Mouse (Mus musculus) heart, embryonic 15.5 days (tissue): ENCODE measurements around the gene Fam160b1. TPM values are rescaled to one million over a fixed set of nuclear protein-coding genes. Genes with fewer than 3 reads are reported as not detected.

Experiments
- ATAC-seq: fragments of 200-750 bp; cut with Nextera tagmentation; replicated peaks from 2 replicates; pipeline ENCODE4 v1.8.0; 2017; ENCODE audit warnings: low read depth, moderate TSS enrichment; ENCODE audit not compliant: insufficient number of reproducible peaks, insufficient read depth, low FRiP score
- H3K27ac ChIP-seq: fragments of 300-500 bp; sonication (generic); 2 replicates; pipeline ENCODE4 v1.5.1; 2015; ENCODE audit warnings: mild to moderate bottlenecking, inconsistent platforms
- H3K27me3 ChIP-seq: fragments of 300-500 bp; sonication (generic); 2 replicates; pipeline ENCODE4 v1.6.1; 2015; ENCODE audit warnings: inconsistent platforms
- H3K36me3 ChIP-seq: fragments of 300-500 bp; sonication (generic); 2 replicates; pipeline ENCODE4 v1.6.1; 2015; ENCODE audit warnings: mild to moderate bottlenecking, inconsistent platforms
- H3K4me1 ChIP-seq: fragments of 300-500 bp; sonication (generic); replicated peaks from 2 replicates; pipeline ENCODE4 v1.6.1; 2015; ENCODE audit warnings: inconsistent platforms
- H3K4me2 ChIP-seq: fragments of 300-500 bp; sonication (generic); 2 replicates; pipeline ENCODE4 v1.6.1; 2015; ENCODE audit warnings: inconsistent platforms, mild to moderate bottlenecking, moderate library complexity
- H3K4me3 ChIP-seq: fragments of 300-500 bp; sonication (generic); 2 replicates; pipeline ENCODE4 v1.5.1; 2015; ENCODE audit warnings: mild to moderate bottlenecking, inconsistent platforms
- H3K9ac ChIP-seq: fragments of 300-500 bp; sonication (generic); 2 replicates; pipeline ENCODE4 v1.6.1; 2015; ENCODE audit warnings: mild to moderate bottlenecking, inconsistent platforms
- H3K9me3 ChIP-seq: fragments of 300-500 bp; sonication (generic); replicated peaks from 2 replicates; pipeline ENCODE4 v1.6.1; 2016; ENCODE audit warnings: inconsistent platforms
- WGBS: fragments of 180-500 bp; shearing (Covaris S2); methylation state at CpG from one replicate; pipeline ENCODE4 v1.1.7; 2015; ENCODE audit warnings: mixed read lengths; 5-methylcytosine and 5-hydroxymethylcytosine counted together
- polyA plus RNA-seq: library from polyadenylated mRNA; unstranded; fragments of >200 nt; fragmentation: Nextera tagmentation; extraction: Ambion mirVana; gene quantifications from 2 replicates; pipeline ENCODE4 v1.2.1, GENCODE M21; 2015

The Fam160b1 gene
- polyA plus RNA-seq, 1 experiment from 2014 or later = 9.4 TPM

GRCm38 (mm10) chr19:57344678-57345077, 15.8 kb upstream of the Fam160b1 start:
- no peak for ATAC-seq
- Histone ChIP-seq H3K9me3 (no peaks in the 10 kb centered on the region), H3K4me2 (no peak overlapping the region), H3K27ac (no peak overlapping the region), H3K4me1 (peaks cover 2% of the 10 kb centered on the region; the same call in 1 of the 2 replicates), H3K27me3 (no peaks in the 10 kb centered on the region), H3K9ac (no peak overlapping the region), H3K36me3 (no peaks in the 10 kb centered on the region), H3K4me3 (no peak overlapping the region)
- 56% methylated on average over 1 of the region's 1 CpGs for WGBS

- no peak overlapping the region for H3K4me2 ChIP-seq
- no peak for ATAC-seq
- no peak overlapping the region for H3K27ac ChIP-seq
- H3K4me3 ChIP-seq = no peak overlapping the region
- H3K36me3 ChIP-seq = no peaks in the 10 kb centered on the region
- no peaks in the 10 kb centered on the region for H3K27me3 ChIP-seq
- no peaks in the 10 kb centered on the region for H3K9me3 ChIP-seq
- no peaks in the 10 kb centered on the region for H3K4me1 ChIP-seq
- no peak overlapping the region for H3K9ac ChIP-seq
Measured at GRCm38 (mm10) chr19:57349096-57349495, 11.4 kb upstream of the Fam160b1 start.

- Histone ChIP-seq H3K9ac (no peak overlapping the region), H3K36me3 (no peaks in the 10 kb centered on the region), H3K27me3 (no peaks in the 10 kb centered on the region), H3K4me2 (no peak overlapping the region), H3K4me1 (peaks cover 19% of the 10 kb centered on the region), H3K9me3 (no peaks in the 10 kb centered on the region), H3K27ac (no peak overlapping the region), H3K4me3 (no peak overlapping the region)
- WGBS = 72% methylated on average over 12 of the region's 12 CpGs
- no peak for ATAC-seq
Measured at GRCm38 (mm10) chr19:57352337-57352935, 8.0 kb upstream of the Fam160b1 start.

GRCm38 (mm10) chr19:57353228-57353627, 7.3 kb upstream of the Fam160b1 start:
- Histone ChIP-seq H3K9me3 (no peaks in the 10 kb centered on the region), H3K4me1 (peaks cover 23% of the 10 kb centered on the region), H3K36me3 (no peaks in the 10 kb centered on the region), H3K4me2 (no peak overlapping the region), H3K27me3 (no peaks in the 10 kb centered on the region), H3K27ac (no peak overlapping the region), H3K9ac (no peak overlapping the region), H3K4me3 (no peak overlapping the region)
- WGBS = 87% methylated on average over 10 of the region's 10 CpGs
- no peak for ATAC-seq

GRCm38 (mm10) chr19:57354050-57354449, 6.4 kb upstream of the Fam160b1 start:
- H3K4me1 ChIP-seq = peaks cover 31% of the 10 kb centered on the region
- no peak overlapping the region for H3K27ac ChIP-seq
- H3K36me3 ChIP-seq = no peaks in the 10 kb centered on the region
- no peak overlapping the region for H3K4me3 ChIP-seq
- no peak overlapping the region for H3K9ac ChIP-seq
- no peak for ATAC-seq
- H3K4me2 ChIP-seq = no peak overlapping the region
- no peaks in the 10 kb centered on the region for H3K9me3 ChIP-seq
- 93% methylated on average over 11 of the region's 11 CpGs for WGBS
- no peaks in the 10 kb centered on the region for H3K27me3 ChIP-seq

GRCm38 (mm10) chr19:57354715-57355114, 5.8 kb upstream of the Fam160b1 start:
- no peaks in the 10 kb centered on the region for H3K9me3 ChIP-seq
- peak overlapping the region; percentile 76 for H3K27ac ChIP-seq
- 60% methylated on average over 6 of the region's 6 CpGs for WGBS
- no peak overlapping the region for H3K4me3 ChIP-seq
- ATAC-seq = no peak
- peaks cover 38% of the 10 kb centered on the region for H3K4me1 ChIP-seq
- H3K4me2 ChIP-seq = no peak overlapping the region
- H3K9ac ChIP-seq = no peak overlapping the region
- H3K27me3 ChIP-seq = no peaks in the 10 kb centered on the region
- no peaks in the 10 kb centered on the region for H3K36me3 ChIP-seq

GRCm38 (mm10) chr19:57355451-57356251, 4.8 kb upstream of the Fam160b1 start:
- no peak overlapping the region for H3K4me3 ChIP-seq
- H3K27me3 ChIP-seq = no peaks in the 10 kb centered on the region
- H3K27ac ChIP-seq = peak overlapping the region; percentile 76
- no peak overlapping the region for H3K9ac ChIP-seq
- H3K36me3 ChIP-seq = no peaks in the 10 kb centered on the region
- peak; percentile 29; the same call in 1 of the 2 replicates for ATAC-seq
- H3K9me3 ChIP-seq = no peaks in the 10 kb centered on the region
- H3K4me2 ChIP-seq = peak overlapping the region; percentile 36; the same call in 1 of the 2 replicates
- H3K4me1 ChIP-seq = peaks cover 42% of the 10 kb centered on the region
- 62% methylated on average over 16 of the region's 16 CpGs for WGBS

GRCm38 (mm10) chr19:57356273-57356672, 4.2 kb upstream of the Fam160b1 start:
- Histone ChIP-seq H3K4me2 (peak overlapping the region; percentile 36; the same call in 1 of the 2 replicates), H3K36me3 (no peaks in the 10 kb centered on the region), H3K4me3 (no peak overlapping the region), H3K27me3 (no peaks in the 10 kb centered on the region), H3K27ac (peak overlapping the region; percentile 76), H3K9me3 (no peaks in the 10 kb centered on the region), H3K4me1 (peaks cover 42% of the 10 kb centered on the region), H3K9ac (no peak overlapping the region)
- 57% methylated on average over 7 of the region's 7 CpGs for WGBS
- no peak for ATAC-seq

GRCm38 (mm10) chr19:57357244-57357643, 3.2 kb upstream of the Fam160b1 start:
- WGBS = 84% methylated on average over 6 of the region's 6 CpGs
- ATAC-seq = no peak
- H3K4me2 ChIP-seq = no peak overlapping the region
- no peaks in the 10 kb centered on the region for H3K27me3 ChIP-seq
- H3K27ac ChIP-seq = peak overlapping the region; percentile 21; the same call in 1 of the 2 replicates
- H3K4me3 ChIP-seq = no peak overlapping the region
- peaks cover 42% of the 10 kb centered on the region for H3K4me1 ChIP-seq
- no peaks in the 10 kb centered on the region for H3K36me3 ChIP-seq
- H3K9ac ChIP-seq = no peak overlapping the region
- no peaks in the 10 kb centered on the region for H3K9me3 ChIP-seq

- Histone ChIP-seq H3K4me3 (peak overlapping the region; percentile 18), H3K9ac (no peak overlapping the region), H3K36me3 (no peaks in the 10 kb centered on the region), H3K27me3 (no peaks in the 10 kb centered on the region), H3K4me2 (peak overlapping the region; percentile 71), H3K27ac (peak overlapping the region; percentile 53), H3K4me1 (peaks cover 47% of the 10 kb centered on the region), H3K9me3 (no peaks in the 10 kb centered on the region)
- WGBS = 73% methylated on average over 5 of the region's 5 CpGs
- ATAC-seq = no peak
Measured at GRCm38 (mm10) chr19:57357811-57358210, 2.7 kb upstream of the Fam160b1 start.

- Histone ChIP-seq H3K4me1 (peaks cover 52% of the 10 kb centered on the region), H3K9ac (no peak overlapping the region), H3K4me3 (peak overlapping the region; percentile 18), H3K36me3 (no peaks in the 10 kb centered on the region), H3K27ac (peak overlapping the region; percentile 53), H3K9me3 (no peaks in the 10 kb centered on the region), H3K4me2 (peak overlapping the region; percentile 71), H3K27me3 (no peaks in the 10 kb centered on the region)
- 54% methylated on average over 12 of the region's 12 CpGs for WGBS
- ATAC-seq = no peak
Measured at GRCm38 (mm10) chr19:57358322-57358721, 2.2 kb upstream of the Fam160b1 start.
